Mouse (Mus musculus) right cerebral cortex, postnatal 25 days (tissue): ENCODE measurements around the gene Speg.

Experiments
- DNase-seq: peaks from one replicate; pipeline ENCODE4 v3.0.0; 2022

The Speg gene

GRCm38 (mm10) chr1:75463652-75464204 lies 88.6 kb downstream of the Speg start:
- DNase-seq = no peak

- DNase-seq = peak; percentile 81
These were observed 92.3 kb downstream of the Speg start for GRCm38 (mm10) chr1:75467215-75467927.

- no peak for DNase-seq
These were observed 94.3 kb downstream of the Speg start for GRCm38 (mm10) chr1:75469287-75469825.

- no peak for DNase-seq
These were observed 101.3 kb downstream of the Speg start for GRCm38 (mm10) chr1:75476441-75476840.

GRCm38 (mm10) chr1:75477264-75477965 lies 102.3 kb downstream of the Speg start:
- peak; percentile 85 for DNase-seq

GRCm38 (mm10) chr1:75477966-75478290 lies 102.8 kb downstream of the Speg start:
- DNase-seq = no peak

GRCm38 (mm10) chr1:75478497-75478896 lies 103.4 kb downstream of the Speg start:
- no peak for DNase-seq

- DNase-seq = peak; percentile 97
These were observed 104.0 kb downstream of the Speg start, which contains the start of the genes Chpf and Tmem198 for GRCm38 (mm10) chr1:75478916-75479634. TSS of gene Chpf (minus strand) at chr1:75479307. TSS of gene Tmem198 (plus strand) at chr1:75479532.

- no peak for DNase-seq
These were observed 104.5 kb downstream of the Speg start for GRCm38 (mm10) chr1:75479635-75479989.

GRCm38 (mm10) chr1:75480036-75480435 lies 104.9 kb downstream of the Speg start:
- no peak for DNase-seq

- no peak for DNase-seq
These were observed 105.6 kb downstream of the Speg start for GRCm38 (mm10) chr1:75480735-75481134.
